Mouse (Mus musculus) adrenal gland, adult 18-20 months (tissue): Measurements from ENCODE around the gene Tenm2. TPM values are rescaled to one million over a fixed set of nuclear protein-coding genes. Genes with fewer than 3 reads are reported as not detected.

Source experiments
- DNase-seq, 2 experiments: peaks; one replicate each; pipeline ENCODE4 v3.0.0; 2021 to 2022; ENCODE audit warnings: low spot score in 2 of 2
- total RNA-seq, 2 experiments: library from RNA; stranded (reverse); gene quantifications; 1 replicate in 1 of 2; 2 replicates in 1 of 2; pipeline ENCODE4 v1.2.3; 2021

Tenm2 gene
- total RNA-seq, 2 experiments from 2014 or later, result 0.36 to 1.1 TPM

DNA sequence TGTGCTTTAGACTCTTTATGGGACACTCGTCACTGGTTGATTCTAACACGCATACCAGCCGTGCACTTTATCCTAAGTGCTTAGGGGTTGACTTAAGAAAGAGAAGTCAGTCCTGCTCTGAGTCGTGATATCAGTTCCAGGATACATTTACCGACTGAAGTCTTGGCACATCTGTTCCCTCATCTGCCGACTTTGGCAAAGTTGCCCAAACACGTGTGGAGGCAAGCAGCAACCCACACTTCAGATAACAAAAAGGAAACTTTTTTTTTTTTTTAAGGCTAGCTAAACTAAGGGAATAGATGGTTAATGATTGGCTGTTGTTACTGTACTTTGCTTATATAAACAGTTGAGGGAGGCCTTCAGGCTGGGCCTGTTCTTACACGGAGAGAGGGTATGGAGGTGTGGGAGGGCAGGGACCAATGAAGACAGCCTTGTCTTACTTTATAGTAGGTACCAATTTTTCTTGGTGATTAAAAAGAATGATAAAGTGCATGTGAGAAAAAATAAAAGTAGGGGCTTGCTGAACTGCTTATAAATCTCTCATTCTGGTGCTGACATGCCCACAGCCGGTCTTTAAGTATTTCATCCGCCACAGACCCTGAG, 930.3 kb downstream of the Tenm2 start:
- DNase-seq, result no peak

DNA sequence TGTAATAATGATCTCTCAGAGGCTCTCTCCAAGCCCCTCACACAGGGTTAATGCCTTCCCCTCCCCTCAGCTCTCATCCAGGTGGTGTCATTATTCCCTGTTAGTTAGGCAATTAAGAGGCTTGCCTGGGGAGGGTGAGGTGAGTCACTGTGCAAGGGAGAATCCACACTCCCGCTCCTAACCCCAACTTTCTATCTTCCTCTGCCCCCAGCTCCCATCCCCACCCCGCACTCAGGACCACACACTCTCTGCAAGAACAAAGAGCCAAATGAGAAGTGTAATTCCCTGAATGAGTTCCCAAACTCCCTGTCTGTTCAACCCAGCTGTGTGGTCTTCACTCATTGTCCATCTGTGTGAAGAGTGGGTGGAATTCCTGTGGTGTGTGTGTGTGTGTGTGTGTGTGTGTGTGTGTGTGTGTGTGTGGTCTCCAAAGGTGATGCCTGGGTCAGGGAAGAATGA, 932.8 kb downstream of the Tenm2 start:
- DNase-seq, result no peak

DNA sequence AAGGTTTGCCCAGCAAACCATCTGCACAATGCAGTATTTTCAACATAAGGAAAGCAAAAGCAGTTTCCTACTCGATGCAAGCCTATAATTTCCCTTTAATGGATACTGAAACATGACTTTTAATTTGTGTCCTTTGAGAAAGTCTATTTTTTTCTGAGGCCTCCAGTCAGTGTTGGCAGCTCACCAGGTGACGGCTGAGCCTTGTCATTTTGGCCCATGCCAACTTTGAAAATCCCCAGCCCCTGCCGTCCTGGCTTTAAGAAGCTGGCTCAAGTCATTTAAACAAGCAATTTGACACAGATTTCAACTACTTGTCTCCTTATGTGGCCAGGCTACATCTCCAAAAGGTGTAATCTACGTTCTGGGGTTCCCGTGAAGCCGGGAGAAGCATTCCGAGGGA, 933.7 kb downstream of the Tenm2 start:
- DNase-seq, result peak in 1 of 2 experiments; percentile 7

DNA sequence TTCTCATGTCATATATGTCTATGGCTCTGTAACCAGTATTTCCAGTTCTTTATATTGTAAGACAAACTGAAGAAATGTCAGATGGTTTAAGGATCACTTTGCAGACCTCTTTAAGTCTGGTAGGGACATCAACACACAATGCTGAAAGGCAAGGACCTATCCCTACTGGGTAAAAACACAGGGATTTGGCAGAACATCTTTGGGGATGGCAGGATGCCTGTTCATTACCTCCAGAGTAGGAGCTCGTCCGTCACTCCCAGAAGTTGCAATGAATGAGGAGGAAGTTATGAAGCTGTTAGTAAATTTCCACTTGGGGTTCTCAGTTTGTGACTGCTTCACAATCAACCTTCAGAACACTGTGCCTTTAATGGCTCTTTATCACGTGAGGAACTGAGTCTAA, 939.2 kb downstream of the Tenm2 start:
- DNase-seq, result no peak

DNA sequence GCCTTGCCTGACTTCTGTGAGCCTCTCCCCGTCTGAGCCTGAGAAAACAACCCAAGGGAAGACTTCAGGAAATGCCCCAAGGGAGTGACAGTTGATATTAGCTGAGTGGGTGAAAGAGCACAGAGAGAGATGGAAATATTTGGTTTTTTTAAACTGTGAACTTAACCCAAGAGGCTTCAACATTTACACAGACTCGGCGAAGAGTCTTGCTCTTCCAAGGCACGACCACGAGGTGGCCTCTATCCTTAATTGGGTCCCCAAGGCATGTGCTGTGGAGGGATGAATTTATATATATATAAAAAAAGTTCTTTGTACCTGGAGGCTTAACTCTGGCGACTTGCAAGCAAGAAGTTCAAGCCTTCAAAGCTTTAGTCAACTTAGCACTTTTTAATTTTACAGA, 943.6 kb downstream of the Tenm2 start:
- DNase-seq, result no peak

DNA sequence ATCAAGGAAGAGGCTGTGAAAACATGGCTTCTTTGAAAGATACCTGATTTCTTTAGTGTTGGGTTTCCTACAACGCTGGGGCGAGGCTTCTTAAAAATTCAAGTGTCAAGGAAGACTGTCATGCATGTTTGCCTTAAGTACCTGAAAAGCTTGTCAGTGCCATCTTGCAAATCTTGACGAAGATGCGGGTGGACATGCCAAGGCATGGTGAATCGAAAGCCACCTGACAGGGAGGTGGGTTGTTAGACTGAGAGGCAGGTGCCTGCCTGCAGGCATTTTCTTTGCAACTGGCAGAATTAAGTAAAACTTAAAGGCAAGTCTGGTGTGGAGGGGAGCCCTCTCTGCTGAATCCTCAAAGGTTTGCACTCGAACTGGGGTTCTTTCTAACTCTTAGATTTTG, 949.5 kb downstream of the Tenm2 start:
- DNase-seq, result no peak

DNA sequence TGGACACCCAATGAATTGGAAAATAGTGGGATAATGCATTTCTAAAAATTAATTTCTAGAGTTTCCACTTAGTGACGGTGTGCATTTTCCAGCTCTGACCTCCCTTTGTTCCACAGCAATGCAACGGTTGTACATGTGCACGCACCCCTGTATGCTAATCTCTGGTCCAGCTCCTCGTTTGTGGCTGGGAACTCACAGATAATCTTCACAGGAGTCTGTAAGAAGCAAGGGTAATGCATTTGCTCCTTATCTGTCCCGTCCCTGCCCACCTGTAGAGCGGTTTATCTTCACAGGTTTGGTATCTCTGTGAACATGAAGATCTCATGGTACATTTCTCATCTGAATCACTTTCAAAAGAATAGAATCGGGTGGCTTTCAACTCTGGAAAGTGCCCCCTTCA, 955.2 kb downstream of the Tenm2 start:
- DNase-seq, result no peak

DNA sequence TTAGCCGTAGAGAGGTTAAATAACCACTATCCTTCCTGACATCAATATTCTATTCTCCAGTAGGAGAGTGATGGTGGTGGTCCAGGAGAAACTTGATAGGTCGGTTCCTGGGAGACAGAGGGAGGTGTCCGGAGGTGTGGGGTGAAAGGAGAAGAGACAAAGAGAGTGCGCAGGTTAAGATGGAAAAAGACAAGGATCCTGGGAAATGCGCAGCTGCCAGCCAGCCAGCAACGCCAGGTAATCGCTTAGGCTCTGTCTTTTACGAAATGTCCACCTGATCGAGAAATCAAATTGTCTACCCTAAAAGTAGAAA, 957.9 kb downstream of the Tenm2 start:
- DNase-seq, result no peak

DNA sequence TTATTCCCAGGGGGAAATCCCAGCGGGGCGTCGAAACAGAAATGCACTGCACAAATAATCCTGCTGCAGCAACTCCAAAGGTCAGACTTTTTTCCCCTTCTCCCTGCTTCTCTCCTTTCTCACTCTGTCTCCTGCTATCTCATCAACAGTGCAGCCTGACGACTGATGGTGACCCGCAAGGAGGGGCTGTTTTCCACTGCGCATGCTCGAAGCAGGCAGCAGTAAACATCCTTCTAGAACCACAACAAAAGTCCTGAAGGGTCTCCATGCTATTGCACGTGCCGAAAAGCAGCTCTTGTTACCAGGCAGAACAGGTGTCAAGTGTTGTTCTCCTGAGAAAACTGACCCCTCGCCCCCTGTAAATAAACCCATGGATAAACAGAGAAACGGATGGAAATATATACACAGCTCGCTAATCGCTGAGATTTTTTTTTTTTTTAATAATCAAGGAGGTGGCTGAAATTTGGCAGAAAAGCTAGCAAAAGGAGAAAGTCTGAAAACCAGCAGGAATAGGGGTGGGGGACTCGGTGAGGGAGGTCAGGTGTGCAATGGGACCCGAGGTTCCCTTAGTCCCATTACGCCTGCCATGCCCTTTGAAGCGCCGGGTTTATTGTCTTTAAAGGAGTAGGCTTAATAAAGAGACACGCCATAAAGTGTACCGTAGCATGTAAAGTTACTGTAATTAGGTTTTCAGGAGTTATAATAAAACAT, 958.4 kb downstream of the Tenm2 start:
- DNase-seq, result no peak

DNA sequence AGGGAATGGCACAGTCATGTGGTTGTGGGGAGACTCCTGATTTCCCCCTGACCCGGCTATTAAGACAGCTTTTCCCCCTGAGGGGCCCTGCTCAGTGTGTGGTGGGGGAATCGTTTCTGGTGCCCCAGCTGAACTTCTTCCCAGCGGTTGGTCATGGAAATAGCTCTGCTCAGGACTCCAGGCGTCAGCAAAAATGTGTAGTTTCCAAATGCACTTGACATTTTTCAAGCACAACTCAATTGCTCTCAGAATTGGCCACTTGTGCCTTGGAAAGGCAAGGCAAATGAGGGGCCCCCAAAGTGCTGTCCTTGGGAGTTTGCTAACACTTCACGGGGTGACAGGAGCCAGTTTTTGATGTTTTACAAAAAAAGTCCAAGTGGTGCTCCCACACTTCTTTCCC, 959.7 kb downstream of the Tenm2 start:
- DNase-seq, result no peak

DNA sequence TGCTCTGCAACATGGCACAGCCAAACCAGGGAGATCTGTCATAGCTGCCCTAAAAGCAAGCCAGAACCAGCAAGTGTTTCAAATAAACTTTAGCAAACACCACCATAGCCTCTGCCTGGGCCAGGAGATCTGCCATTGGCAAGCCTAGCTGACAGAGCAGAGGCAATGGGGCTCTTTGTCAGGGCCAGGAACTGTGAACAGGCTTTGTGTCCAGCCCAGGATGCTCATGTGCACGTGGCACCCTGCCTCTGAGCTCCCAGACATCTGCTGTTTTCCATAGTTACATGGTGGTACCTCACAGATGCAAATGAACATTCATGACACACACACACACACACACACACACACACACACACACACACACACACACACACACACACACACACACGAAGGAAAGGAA, 963.6 kb downstream of the Tenm2 start:
- DNase-seq, result no peak

DNA sequence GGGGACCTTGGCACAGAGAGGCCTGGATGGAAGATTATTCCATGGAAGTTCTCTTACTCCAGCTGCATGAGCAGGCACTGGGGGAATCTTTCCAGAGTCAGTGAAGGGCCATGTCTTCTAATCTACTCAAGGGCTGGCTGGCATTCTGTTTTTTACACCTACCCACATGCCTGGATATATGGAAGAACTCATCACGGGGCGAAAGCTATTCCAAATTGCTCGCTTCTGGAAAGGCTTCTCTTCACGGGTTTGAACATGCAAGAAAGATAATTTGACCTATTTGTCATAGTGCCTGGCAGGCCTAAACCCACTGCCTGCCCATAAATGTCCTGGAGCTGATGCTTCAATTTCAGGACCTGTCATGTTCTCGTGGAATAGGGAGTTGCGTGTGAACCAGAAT, 965.8 kb downstream of the Tenm2 start:
- no peak for DNase-seq

DNA sequence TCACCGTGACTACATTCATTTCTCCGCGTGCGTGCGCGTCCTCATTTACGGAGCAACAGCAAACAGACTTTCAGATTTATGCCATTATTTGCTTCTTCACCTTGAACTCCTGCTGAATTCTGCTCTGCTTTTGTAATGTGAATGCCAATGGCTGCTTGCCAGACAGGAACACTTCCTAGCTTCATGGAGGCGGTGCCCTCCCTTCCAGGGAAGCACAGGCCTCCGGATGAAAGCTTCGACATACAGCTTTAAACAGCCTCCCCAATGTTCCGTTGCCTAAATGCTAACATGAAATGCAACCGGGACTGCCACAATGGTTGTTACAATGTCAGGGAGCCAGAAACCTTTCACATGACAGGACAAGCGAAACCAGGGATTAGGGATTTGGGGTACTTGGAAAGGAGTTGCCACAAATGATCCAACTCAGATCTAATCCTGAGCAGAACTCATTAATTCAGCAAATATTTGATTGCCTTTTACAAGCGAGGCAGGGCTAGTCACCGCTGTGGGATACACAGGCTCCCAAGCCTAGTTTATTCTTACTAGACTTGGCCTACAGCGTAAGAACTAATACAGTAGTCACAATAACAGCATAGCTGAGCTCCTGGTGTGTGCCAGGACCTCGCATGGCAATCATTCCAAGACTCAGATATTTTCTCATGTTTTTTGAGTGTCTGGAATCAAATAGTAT, 970.8 kb downstream of the Tenm2 start:
- peak in 1 of 2 experiments; percentile 20 for DNase-seq

DNA sequence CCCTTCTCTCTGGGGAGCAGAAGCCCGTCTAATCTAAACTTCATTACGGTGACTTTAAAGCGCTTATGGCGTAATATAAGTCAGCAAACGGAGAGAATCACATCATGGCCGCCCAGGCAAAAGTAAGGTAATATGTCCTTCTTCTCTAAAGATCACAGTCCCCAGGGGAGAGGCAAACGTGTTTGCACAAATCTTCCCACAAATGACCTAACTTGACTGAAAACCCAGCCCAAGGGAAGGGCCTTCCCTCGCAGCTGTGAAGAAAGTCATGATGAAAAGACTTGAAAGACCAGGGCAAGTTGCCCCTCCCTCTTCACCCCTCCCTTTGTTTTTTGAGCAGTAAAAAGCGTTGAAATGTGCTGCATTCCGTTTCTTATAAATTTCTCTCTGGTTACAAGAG, 971.9 kb downstream of the Tenm2 start:
- no peak for DNase-seq

DNA sequence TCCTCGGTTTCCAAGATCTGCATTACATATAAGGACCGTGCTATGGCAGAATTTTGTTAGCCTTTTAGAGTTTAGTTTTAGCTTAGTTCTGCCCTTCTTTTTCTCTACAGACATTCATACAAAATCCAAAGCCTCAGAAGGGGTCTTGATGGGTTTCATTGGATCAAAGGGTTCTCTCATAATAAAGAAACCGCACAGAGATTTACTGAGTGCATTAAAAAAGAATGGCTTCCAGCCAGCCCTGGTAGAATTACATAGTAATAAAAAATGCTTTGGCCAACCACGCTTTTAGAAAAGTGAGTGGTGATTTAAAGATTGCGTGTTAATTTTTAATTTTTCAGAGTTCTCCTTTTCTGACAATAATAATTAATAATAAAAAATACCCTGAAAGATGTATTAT, 978.6 kb downstream of the Tenm2 start:
- DNase-seq, result no peak

DNA sequence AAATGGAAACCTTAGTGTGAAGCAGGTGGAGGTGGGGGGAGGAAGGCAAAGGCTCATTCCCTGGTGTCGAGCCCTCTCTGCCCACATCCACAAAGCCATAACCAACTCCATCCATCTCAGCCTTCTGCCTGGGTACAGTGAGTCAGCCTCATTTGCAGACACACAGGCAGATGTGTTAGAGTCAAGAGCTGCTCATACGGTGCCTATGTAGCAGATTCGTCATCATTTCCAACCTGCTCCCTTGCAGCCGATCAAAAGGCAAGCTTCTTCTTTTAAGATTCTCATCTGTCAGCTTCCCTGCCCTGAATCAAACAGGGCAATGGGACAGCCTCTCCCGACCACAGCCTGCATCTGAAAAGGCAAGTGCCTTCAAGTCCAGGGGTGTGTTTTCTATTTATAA, 979.0 kb downstream of the Tenm2 start:
- no peak for DNase-seq

DNA sequence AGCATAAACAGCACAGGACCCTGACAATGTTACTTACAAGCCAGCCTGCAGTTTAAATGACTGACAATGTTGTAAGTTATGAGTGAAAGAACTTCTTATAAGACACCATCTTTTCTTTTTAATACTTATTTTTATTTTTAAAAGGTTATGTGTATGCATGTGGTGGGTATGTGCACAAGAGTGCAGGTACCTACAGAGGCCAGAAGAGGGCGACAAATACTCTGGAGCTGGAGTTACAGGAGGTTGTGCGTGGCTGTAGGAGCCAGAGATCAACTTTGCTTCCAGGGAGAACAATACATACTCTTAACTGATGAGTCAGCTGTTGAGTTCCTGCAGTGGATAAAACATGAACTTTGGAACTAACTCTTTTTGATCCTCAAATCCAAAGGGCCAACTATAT, 981.7 kb downstream of the Tenm2 start:
- DNase-seq, result no peak

DNA sequence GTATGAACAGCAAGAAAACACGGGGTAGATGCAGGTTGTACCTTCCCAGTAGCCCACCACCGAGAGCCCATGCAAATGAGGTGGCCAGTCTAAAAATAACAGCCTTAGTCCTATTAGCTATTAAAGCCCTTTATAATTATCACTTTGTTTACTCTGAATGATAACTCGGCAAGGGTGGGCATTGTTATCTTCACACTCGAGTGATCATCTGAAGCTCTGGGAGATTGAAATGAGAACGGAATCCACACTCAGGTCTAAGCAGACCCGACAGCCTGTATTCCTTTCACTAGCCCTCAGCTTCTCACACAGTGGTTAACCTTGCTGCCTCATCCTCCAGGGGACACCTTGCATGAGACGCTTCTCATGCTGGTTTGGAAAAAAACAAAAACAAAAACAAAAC, 985.7 kb downstream of the Tenm2 start:
- DNase-seq, result no peak

DNA sequence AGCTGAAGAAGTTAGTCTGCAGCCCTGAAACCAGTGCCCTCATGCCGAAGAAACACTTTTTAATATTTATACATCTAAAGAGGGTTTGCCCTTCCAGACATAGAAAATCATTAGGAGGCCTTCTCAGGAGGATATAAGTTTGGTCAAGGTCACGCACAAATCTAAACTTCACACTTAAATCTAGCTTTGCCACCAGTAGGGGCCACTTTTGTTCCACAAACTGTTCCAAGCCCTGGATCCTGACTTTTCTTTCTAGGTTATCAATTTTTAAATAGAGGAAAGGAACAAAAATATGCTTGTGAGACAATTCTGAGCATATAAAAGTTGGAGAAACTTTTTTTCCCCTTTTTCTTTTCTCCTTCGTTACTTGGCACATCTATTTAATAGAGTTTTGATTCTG, 989.6 kb downstream of the Tenm2 start:
- DNase-seq, result no peak

DNA sequence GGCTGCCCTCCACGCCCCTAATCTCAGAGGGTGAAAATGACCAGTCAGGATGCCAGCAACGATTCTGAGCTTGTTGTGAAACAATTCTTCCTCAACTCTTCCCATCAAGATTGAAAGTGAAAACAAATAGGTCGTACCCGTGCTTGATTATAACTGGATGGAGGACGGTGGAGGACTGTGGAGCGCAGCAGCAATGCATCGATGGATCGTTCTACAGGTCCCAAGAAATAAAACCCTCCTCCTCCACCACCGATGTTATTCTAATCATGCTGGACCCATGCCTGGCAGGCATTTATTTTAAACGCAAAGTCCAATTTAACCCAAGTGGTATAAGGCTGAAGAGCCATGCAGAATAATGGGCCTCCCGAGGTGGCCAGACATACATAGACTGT, 991.3 kb downstream of the Tenm2 start:
- no peak for DNase-seq

DNA sequence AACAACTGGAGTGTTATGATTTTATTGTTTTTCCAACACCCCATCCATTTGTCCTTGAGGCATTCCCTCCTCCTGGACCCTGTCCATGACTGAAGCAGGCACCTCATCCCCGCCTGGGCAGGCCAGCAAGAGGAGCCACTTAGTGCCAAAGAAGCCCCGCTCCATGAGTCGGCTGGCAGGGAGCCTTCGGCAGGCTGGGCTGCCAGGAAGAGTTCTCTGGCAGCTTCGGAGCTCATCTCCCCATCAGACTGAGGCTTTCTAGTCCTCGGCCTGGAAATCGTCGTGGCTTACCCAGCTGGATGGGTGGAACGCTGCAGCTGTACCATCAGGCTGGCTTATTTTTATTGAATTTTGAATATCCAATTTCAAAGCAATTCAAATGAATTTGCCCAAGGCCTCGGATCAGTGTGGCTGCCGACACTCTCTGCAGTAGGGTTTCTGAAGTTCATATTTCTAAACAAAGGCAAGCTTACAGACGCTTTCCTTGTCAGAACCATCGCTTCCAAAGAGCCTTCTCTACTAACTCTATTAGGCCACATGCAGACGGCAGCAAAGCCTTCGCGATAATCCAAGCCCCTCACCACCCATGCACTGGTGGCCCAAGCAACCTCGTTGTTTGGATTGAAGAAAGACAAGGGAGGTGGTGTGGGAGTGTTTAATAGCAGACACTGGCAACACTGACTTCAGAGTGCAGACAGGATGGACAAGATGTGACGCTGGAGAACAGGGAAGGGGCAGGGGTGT, 991.8 kb downstream of the Tenm2 start:
- no peak for DNase-seq

DNA sequence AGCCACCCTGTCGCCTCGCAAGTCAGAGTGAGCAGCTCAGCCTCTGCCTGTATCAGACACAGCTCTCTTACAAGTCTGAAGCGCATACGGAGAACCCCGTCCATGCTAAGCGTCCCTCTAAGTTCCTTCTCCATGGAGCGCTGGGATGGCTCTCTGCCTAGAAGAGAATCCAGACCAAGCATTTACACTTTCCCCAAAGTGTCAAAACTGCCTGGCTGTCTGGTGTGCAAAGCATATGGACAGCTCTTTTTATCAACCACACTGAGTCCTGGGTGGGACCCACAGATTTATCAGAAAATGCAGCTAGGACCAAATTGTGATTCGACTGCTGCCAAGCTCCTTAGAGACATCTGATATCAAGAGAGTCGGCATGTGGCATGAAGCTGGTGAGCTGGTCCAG, 996.9 kb downstream of the Tenm2 start:
- DNase-seq, result no peak
